Mouse (Mus musculus): ENCODE results near the gene Pdhb. TPM values are rescaled to one million over a fixed set of nuclear protein-coding genes. Genes with fewer than 3 reads are reported as not detected.

The Pdhb gene
- total RNA-seq, 1 experiment = 152 TPM

DNA sequence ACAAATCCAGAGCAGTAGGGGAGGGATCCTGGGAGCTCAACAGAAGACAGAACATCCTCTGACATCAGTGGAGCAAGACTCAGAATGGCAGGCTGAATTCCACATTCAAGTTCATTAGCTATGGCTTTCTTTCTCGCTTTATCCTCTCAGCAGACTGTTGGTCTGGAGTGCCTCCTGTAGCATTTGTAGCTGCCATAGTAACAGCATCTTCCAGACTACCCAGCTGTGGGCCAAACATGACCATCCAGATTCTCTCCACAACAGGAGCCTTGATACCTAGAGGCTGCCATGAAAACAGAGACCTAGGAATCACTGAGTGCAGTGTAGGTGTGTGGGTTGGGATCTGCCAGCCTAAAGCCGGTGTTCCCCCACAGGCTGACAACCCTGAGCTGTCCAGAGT is 37.1 kb upstream of the Pdhb start:
- TF ChIP-seq ZNF384 (IDR thresholded peaks at IDR 0.05; ENCODE audit: low read depth, low read length) = no peak
- no peak for TF ChIP-seq MAFK (IDR thresholded peaks at IDR 0.05; ENCODE audit: insufficient read depth, low read depth, low read length)
- no peak for TF ChIP-seq ZC3H11A (IDR thresholded peaks at IDR 0.05; ENCODE audit: borderline replicate concordance, low read depth, low read length)
- no peak for TF ChIP-seq CHD2 (IDR thresholded peaks at IDR 0.05; ENCODE audit: low read depth, low read length)
- no peak for TF ChIP-seq HCFC1 (IDR thresholded peaks at IDR 0.05; ENCODE audit: borderline replicate concordance, insufficient read depth, low read length)
- no peak for DNase-seq (ENCODE audit: low read depth, low spot score)
- Histone ChIP-seq H3K9ac (ENCODE audit: insufficient read depth, low read depth, low read length, poor library complexity, severe bottlenecking) (no peak overlapping the region), H3K27ac (ENCODE audit: insufficient read depth, low read depth, low read length, poor library complexity, severe bottlenecking) (no peak overlapping the region), H3K36me3 (ENCODE audit: control insufficient read depth, insufficient read depth, low read length, poor library complexity, severe bottlenecking) (no peaks in the 10 kb centered on the region), H3K4me1 (ENCODE audit: control insufficient read depth in 2 of 2, insufficient read depth in 2 of 2, low read length in 2 of 2, poor library complexity in 1 of 2) (peaks cover 4 to 8% of the 10 kb centered on the region in 2 experiments; a peak in 3 of 4 replicates), H3K4me3 (ENCODE audit: insufficient read depth in 1 of 2, low read depth in 1 of 2, low read length in 2 of 2, poor library complexity in 1 of 2, severe bottlenecking in 1 of 2) (no peak overlapping the region), H3K9me3 (ENCODE audit: control insufficient read depth, insufficient read depth, low read depth, low read length) (no peaks in the 10 kb centered on the region)
- in situ Hi-C loops (cut with MboI; ENCODE audit: low sequenced_read_pairs in 2 of 2, unreplicated experiment in 2 of 2) = no loop called here

- TF ChIP-seq CHD2 (IDR thresholded peaks at IDR 0.05; ENCODE audit: low read depth, low read length) = no peak
- TF ChIP-seq ZC3H11A (IDR thresholded peaks at IDR 0.05; ENCODE audit: borderline replicate concordance, low read depth, low read length) = no peak
- TF ChIP-seq HCFC1 (IDR thresholded peaks at IDR 0.05; ENCODE audit: borderline replicate concordance, insufficient read depth, low read length) = no peak
- TF ChIP-seq MAFK (IDR thresholded peaks at IDR 0.05; ENCODE audit: insufficient read depth, low read depth, low read length) = no peak
- no peak for TF ChIP-seq ZNF384 (IDR thresholded peaks at IDR 0.05; ENCODE audit: low read depth, low read length)
- no peaks in the 10 kb centered on the region for H3K9me3 ChIP-seq (ENCODE audit: control insufficient read depth, insufficient read depth, low read depth, low read length)
- H3K27ac ChIP-seq (ENCODE audit: insufficient read depth, low read depth, low read length, poor library complexity, severe bottlenecking) = no peak overlapping the region
- no peak overlapping the region for H3K9ac ChIP-seq (ENCODE audit: insufficient read depth, low read depth, low read length, poor library complexity, severe bottlenecking)
- no peak for DNase-seq (ENCODE audit: low read depth, low spot score)
- in situ Hi-C loops (cut with MboI; ENCODE audit: low sequenced_read_pairs in 2 of 2, unreplicated experiment in 2 of 2) = no loop called here
- H3K4me3 ChIP-seq (ENCODE audit: insufficient read depth in 1 of 2, low read depth in 1 of 2, low read length in 2 of 2, poor library complexity in 1 of 2, severe bottlenecking in 1 of 2) = no peak overlapping the region
- peaks cover 4 to 8% of the 10 kb centered on the region in 2 experiments; a peak in 3 of 4 replicates for H3K4me1 ChIP-seq (ENCODE audit: control insufficient read depth in 2 of 2, insufficient read depth in 2 of 2, low read length in 2 of 2, poor library complexity in 1 of 2)
- H3K36me3 ChIP-seq (ENCODE audit: control insufficient read depth, insufficient read depth, low read length, poor library complexity, severe bottlenecking) = no peaks in the 10 kb centered on the region
These were observed 36.1 kb upstream of the Pdhb start for GRCm38 (mm10) chr14:8208876-8209275.

DNA sequence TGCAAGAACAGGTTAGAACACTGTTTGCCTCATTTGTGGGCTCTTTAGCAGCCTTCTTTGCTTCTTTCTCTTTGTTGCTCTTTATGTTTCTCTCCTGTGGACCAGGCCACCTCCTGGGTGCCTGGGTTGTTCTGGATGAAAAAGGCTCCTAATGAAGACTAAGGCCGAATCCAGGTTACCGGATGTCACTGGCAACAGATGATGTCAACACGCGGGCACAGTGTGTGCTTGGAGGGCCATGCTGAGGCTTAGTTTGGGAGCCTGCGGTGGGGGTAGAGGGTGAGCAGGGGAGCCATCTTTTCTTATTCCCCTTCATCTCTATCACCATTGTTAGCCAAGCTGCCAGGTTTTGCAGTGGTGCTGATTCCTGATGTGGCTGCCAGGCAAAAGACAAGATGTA is 34.7 kb upstream of the Pdhb start:
- H3K27ac ChIP-seq (ENCODE audit: insufficient read depth, low read depth, low read length, poor library complexity, severe bottlenecking) = peak overlapping the region; percentile 29; the same call in 1 of the 2 replicates
- no peak overlapping the region for H3K4me3 ChIP-seq (ENCODE audit: insufficient read depth in 1 of 2, low read depth in 1 of 2, low read length in 2 of 2, poor library complexity in 1 of 2, severe bottlenecking in 1 of 2)
- no peaks in the 10 kb centered on the region for H3K9me3 ChIP-seq (ENCODE audit: control insufficient read depth, insufficient read depth, low read depth, low read length)
- in situ Hi-C loops (cut with MboI; ENCODE audit: low sequenced_read_pairs in 2 of 2, unreplicated experiment in 2 of 2) = no loop called here
- no peaks in the 10 kb centered on the region for H3K36me3 ChIP-seq (ENCODE audit: control insufficient read depth, insufficient read depth, low read length, poor library complexity, severe bottlenecking)
- H3K4me1 ChIP-seq (ENCODE audit: control insufficient read depth in 2 of 2, insufficient read depth in 2 of 2, low read length in 2 of 2, poor library complexity in 1 of 2) = peaks cover 4 to 8% of the 10 kb centered on the region in 2 experiments; a peak in 3 of 4 replicates
- DNase-seq (ENCODE audit: low read depth, low spot score) = no peak
- no peak for TF ChIP-seq ZC3H11A (IDR thresholded peaks at IDR 0.05; ENCODE audit: borderline replicate concordance, low read depth, low read length)
- no peak for TF ChIP-seq MAFK (IDR thresholded peaks at IDR 0.05; ENCODE audit: insufficient read depth, low read depth, low read length)
- TF ChIP-seq CHD2 (IDR thresholded peaks at IDR 0.05; ENCODE audit: low read depth, low read length) = no peak
- TF ChIP-seq HCFC1 (IDR thresholded peaks at IDR 0.05; ENCODE audit: borderline replicate concordance, insufficient read depth, low read length) = no peak
- H3K9ac ChIP-seq (ENCODE audit: insufficient read depth, low read depth, low read length, poor library complexity, severe bottlenecking) = no peak overlapping the region

GRCm38 (mm10) chr14:8207105-8207504 is 34.3 kb upstream of the Pdhb start:
- peak overlapping the region; percentile 29 for H3K27ac ChIP-seq (ENCODE audit: insufficient read depth, low read depth, low read length, poor library complexity, severe bottlenecking)
- TF ChIP-seq ZNF384 (IDR thresholded peaks at IDR 0.05; ENCODE audit: low read depth, low read length) (no peak), HCFC1 (IDR thresholded peaks at IDR 0.05; ENCODE audit: borderline replicate concordance, insufficient read depth, low read length) (no peak), ZC3H11A (IDR thresholded peaks at IDR 0.05; ENCODE audit: borderline replicate concordance, low read depth, low read length) (no peak), CHD2 (IDR thresholded peaks at IDR 0.05; ENCODE audit: low read depth, low read length) (no peak), MAFK (IDR thresholded peaks at IDR 0.05; ENCODE audit: insufficient read depth, low read depth, low read length) (no peak)
- in situ Hi-C loops (cut with MboI; ENCODE audit: low sequenced_read_pairs in 2 of 2, unreplicated experiment in 2 of 2) = no loop called here

More at GRCm38 (mm10) chr14:8207105-8207504, 34.3 kb upstream of the Pdhb start:
- no peak overlapping the region for H3K4me3 ChIP-seq (ENCODE audit: insufficient read depth in 1 of 2, low read depth in 1 of 2, low read length in 2 of 2, poor library complexity in 1 of 2, severe bottlenecking in 1 of 2)
- DNase-seq (ENCODE audit: low read depth, low spot score) = no peak
- H3K4me1 ChIP-seq (ENCODE audit: control insufficient read depth in 2 of 2, insufficient read depth in 2 of 2, low read length in 2 of 2, poor library complexity in 1 of 2) = peaks cover 4 to 8% of the 10 kb centered on the region in 2 experiments; a peak in 3 of 4 replicates
- no peak overlapping the region for H3K9ac ChIP-seq (ENCODE audit: insufficient read depth, low read depth, low read length, poor library complexity, severe bottlenecking)
- H3K9me3 ChIP-seq (ENCODE audit: control insufficient read depth, insufficient read depth, low read depth, low read length) = no peaks in the 10 kb centered on the region
- no peaks in the 10 kb centered on the region for H3K36me3 ChIP-seq (ENCODE audit: control insufficient read depth, insufficient read depth, low read length, poor library complexity, severe bottlenecking)
